Mouse (Mus musculus): ENCODE measurements around the gene Mpc1. TPM values are rescaled to one million over a fixed set of nuclear protein-coding genes. Genes with fewer than 3 reads are reported as not detected.
A peak's percentile ranks its signal among the peaks of the same experiment; 100 is the strongest.
"Not testable (repeated sequence)": the region's sequence is repeated elsewhere in the genome, so short reads cannot be mapped to it uniquely, and the experiment has no call there.

Gene Mpc1
- polyA plus RNA-seq, 1 experiment, result 27.9 TPM

DNA sequence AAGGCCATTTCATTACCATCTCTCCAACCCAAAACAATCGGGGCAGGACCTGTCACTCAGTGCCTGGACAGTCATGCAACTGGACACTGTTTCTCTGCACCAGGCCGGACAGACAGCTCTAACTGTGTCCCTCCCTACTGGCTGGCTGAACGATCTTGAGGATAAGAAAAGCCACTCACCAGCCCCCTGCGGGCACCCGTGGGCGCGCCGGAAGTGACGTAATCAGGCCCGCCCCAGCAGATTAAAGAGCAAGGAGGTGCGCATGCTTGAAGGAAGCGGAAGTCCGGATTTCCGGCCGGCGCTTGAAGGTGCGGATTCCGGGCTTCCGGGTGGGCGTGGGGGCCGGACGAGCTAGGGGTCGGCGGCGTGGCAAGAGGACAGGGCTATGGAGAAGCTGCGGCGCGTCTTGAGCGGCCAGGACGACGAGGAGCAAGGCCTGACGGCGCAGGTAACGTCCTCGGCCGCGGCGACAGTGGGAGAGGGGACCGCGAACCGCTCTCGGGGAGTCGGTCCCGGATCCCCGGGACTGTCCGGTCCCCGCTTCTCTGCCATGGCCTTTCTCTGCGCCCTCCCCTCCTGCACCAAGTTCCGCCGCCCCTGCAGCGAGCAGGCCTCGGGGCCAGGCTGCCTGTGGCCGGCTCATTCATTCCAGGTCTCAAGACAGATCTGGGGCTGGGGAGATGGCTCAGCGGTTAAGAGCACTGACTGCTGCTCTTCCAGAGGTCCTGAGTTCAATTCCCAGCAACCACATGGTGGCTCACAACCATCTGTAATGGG lies 28.3 kb downstream of the Mpc1 start, which contains the start of gene Sft2d1:
Gene Sft2d1 (plus strand): TSS at position 265 of the 777 bp plus-strand sequence.
- TF ChIP-seq MAX (IDR thresholded peaks at IDR 0.05) (no peak), MYOD1 (IDR thresholded peaks at IDR 0.05; ENCODE audit: control insufficient read depth, insufficient read length, low read depth) (no peak), CTCF (IDR thresholded peaks at IDR 0.05; ENCODE audit: control insufficient read depth, insufficient read depth, insufficient read length) (no peak)
- no peaks in the 10 kb centered on the region for H3K27me3 ChIP-seq (ENCODE audit: control insufficient read depth, insufficient read depth, insufficient read length)

GRCm38 (mm10) chr17:8311751-8312150 lies 29.0 kb downstream of the Mpc1 start:
- Histone ChIP-seq H3K79me3 (ENCODE audit: low read depth) (peaks cover 57% of the 10 kb centered on the region), H3K36me3 (ENCODE audit: control insufficient read depth, insufficient read depth) (no peaks in the 10 kb centered on the region), H3K4me3 (ENCODE audit: insufficient read depth, poor library complexity, severe bottlenecking) (peak overlapping the region; percentile 85), H3ac (ENCODE audit: control insufficient read depth, insufficient read length, low read depth) (peak overlapping the region; percentile 62), H3K79me2 (ENCODE audit: control insufficient read depth, insufficient read depth) (peaks cover 58% of the 10 kb centered on the region), H3K27me3 (ENCODE audit: control insufficient read depth, insufficient read depth, insufficient read length) (no peaks in the 10 kb centered on the region)
- no peak for TF ChIP-seq MYOG (IDR thresholded peaks at IDR 0.05; ENCODE audit: control insufficient read depth, extremely low read depth, insufficient read length)
- TF ChIP-seq MAX (IDR thresholded peaks at IDR 0.05), result no peak
- no peak for TF ChIP-seq FOSL1 (IDR thresholded peaks at IDR 0.05; ENCODE audit: insufficient read depth, low read length, poor library complexity, severe bottlenecking)
- no peak for TF ChIP-seq CTCF (IDR thresholded peaks at IDR 0.05; ENCODE audit: control insufficient read depth, insufficient read depth, insufficient read length)
- no peak for TF ChIP-seq CEBPB (IDR thresholded peaks at IDR 0.05; ENCODE audit: low read depth)
- TF ChIP-seq USF1 (IDR thresholded peaks at IDR 0.05; ENCODE audit: low read depth), result no peak
- TF ChIP-seq MYOD1 (IDR thresholded peaks at IDR 0.05; ENCODE audit: control insufficient read depth, insufficient read length, low read depth), result no peak

More for the DNA sequence above, 28.3 kb downstream of the Mpc1 start, which contains the start of gene Sft2d1:
- Histone ChIP-seq H3ac (ENCODE audit: control insufficient read depth, insufficient read length, low read depth) (peak within 1 kb of the TSS; percentile 92), H3K36me3 (ENCODE audit: control insufficient read depth, insufficient read depth) (no peaks in the 10 kb centered on the region), H3K79me2 (ENCODE audit: control insufficient read depth, insufficient read depth) (peaks cover 50% of the 10 kb centered on the region), H3K4me3 (ENCODE audit: insufficient read depth, poor library complexity, severe bottlenecking) (peak within 1 kb of the TSS; percentile 85), H3K79me3 (ENCODE audit: low read depth) (peaks cover 49% of the 10 kb centered on the region)

DNA sequence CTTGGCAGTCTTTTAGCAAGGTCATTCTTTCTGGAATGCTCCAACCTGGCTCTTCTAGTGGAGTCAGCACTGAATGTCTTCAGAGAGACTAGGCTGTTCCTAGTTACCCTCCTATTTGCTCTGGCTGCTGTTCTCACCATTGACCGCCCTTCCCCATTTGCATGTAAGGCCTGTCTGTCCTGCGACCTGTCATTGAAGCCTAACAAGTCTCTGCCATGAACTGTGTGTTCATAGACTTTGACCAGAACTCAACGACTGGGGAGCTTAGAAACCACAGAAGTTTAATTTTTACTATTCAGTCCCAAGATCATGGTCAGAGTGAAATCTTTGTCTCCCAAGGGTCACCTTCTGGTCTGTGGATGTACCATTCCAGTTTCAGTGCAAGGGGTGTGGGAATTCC lies 31.3 kb downstream of the Mpc1 start:
- H3K79me3 ChIP-seq (ENCODE audit: low read depth), result peaks cover 76% of the 10 kb centered on the region
- H3K4me3 ChIP-seq (ENCODE audit: insufficient read depth, poor library complexity, severe bottlenecking), result no peak overlapping the region
- peaks cover 80% of the 10 kb centered on the region for H3K79me2 ChIP-seq (ENCODE audit: control insufficient read depth, insufficient read depth)
- TF ChIP-seq CTCF (IDR thresholded peaks at IDR 0.05; ENCODE audit: control insufficient read depth, insufficient read depth, insufficient read length) (no peak), CEBPB (IDR thresholded peaks at IDR 0.05; ENCODE audit: low read depth) (no peak), FOSL1 (IDR thresholded peaks at IDR 0.05; ENCODE audit: insufficient read depth, low read length, poor library complexity, severe bottlenecking) (no peak), MYOD1 (IDR thresholded peaks at IDR 0.05; ENCODE audit: control insufficient read depth, insufficient read length, low read depth) (no peak), MAX (IDR thresholded peaks at IDR 0.05) (no peak)
- H3K36me3 ChIP-seq (ENCODE audit: control insufficient read depth, insufficient read depth), result peaks cover 4% of the 10 kb centered on the region
- no peak overlapping the region for H3ac ChIP-seq (ENCODE audit: control insufficient read depth, insufficient read length, low read depth)
- no peaks in the 10 kb centered on the region for H3K27me3 ChIP-seq (ENCODE audit: control insufficient read depth, insufficient read depth, insufficient read length)

GRCm38 (mm10) chr17:8316251-8316650 lies 33.5 kb downstream of the Mpc1 start:
- Histone ChIP-seq H3ac (ENCODE audit: control insufficient read depth, insufficient read length, low read depth) (no peak overlapping the region), H3K4me3 (ENCODE audit: insufficient read depth, poor library complexity, severe bottlenecking) (no peak overlapping the region), H3K79me2 (ENCODE audit: control insufficient read depth, insufficient read depth) (peaks cover 100% of the 10 kb centered on the region), H3K36me3 (ENCODE audit: control insufficient read depth, insufficient read depth) (peaks cover 4% of the 10 kb centered on the region), H3K79me3 (ENCODE audit: low read depth) (peaks cover 86% of the 10 kb centered on the region), H3K27me3 (ENCODE audit: control insufficient read depth, insufficient read depth, insufficient read length) (no peaks in the 10 kb centered on the region)
- TF ChIP-seq CEBPB (IDR thresholded peaks at IDR 0.05; ENCODE audit: low read depth) (no peak), MYOD1 (IDR thresholded peaks at IDR 0.05; ENCODE audit: control insufficient read depth, insufficient read length, low read depth) (no peak), MAX (IDR thresholded peaks at IDR 0.05) (no peak), MYOG (IDR thresholded peaks at IDR 0.05; ENCODE audit: control insufficient read depth, extremely low read depth, insufficient read length) (no peak), FOSL1 (IDR thresholded peaks at IDR 0.05; ENCODE audit: insufficient read depth, low read length, poor library complexity, severe bottlenecking) (no peak), USF1 (IDR thresholded peaks at IDR 0.05; ENCODE audit: low read depth) (no peak), CTCF (IDR thresholded peaks at IDR 0.05; ENCODE audit: control insufficient read depth, insufficient read depth, insufficient read length) (no peak)

DNA sequence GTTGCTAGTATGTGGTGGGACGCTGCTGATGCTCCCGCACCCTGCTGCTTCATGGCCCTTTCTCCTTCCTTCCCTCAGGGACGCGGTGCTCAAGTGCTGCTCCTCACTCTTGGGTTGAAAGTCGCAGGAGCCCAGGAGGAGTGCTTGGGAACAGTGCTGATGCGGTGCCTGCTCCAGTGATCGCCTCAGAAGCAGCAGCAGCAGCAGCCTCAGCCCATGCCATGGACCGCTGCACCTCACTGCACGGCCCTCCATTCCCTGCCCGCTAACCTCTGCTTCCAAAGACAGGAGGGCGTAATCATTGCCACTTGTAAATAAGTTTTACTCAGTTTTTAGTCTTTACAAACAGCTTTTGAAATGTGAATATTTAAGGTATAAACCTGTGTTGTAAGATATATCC lies 44.2 kb downstream of the Mpc1 start:
- H3K4me3 ChIP-seq (ENCODE audit: insufficient read depth, poor library complexity, severe bottlenecking); H3ac ChIP-seq (ENCODE audit: control insufficient read depth, insufficient read length, low read depth); H3K36me3 ChIP-seq (ENCODE audit: control insufficient read depth, insufficient read depth); H3K27me3 ChIP-seq (ENCODE audit: control insufficient read depth, insufficient read depth, insufficient read length); H3K79me3 ChIP-seq (ENCODE audit: low read depth): not testable (repeated sequence)
- H3K79me2 ChIP-seq (ENCODE audit: control insufficient read depth, insufficient read depth), result peaks cover 12% of the 10 kb centered on the region

GRCm38 (mm10) chr17:8328511-8329174 lies 45.9 kb downstream of the Mpc1 start:
- H3K79me2 ChIP-seq (ENCODE audit: control insufficient read depth, insufficient read depth), result peaks cover 5% of the 10 kb centered on the region
- no peaks in the 10 kb centered on the region for H3K79me3 ChIP-seq (ENCODE audit: low read depth)
- H3K4me3 ChIP-seq (ENCODE audit: insufficient read depth, poor library complexity, severe bottlenecking), result no peak overlapping the region
- no peak for TF ChIP-seq MYOD1 (IDR thresholded peaks at IDR 0.05; ENCODE audit: control insufficient read depth, insufficient read length, low read depth)
- TF ChIP-seq MAX (IDR thresholded peaks at IDR 0.05), result no peak
- TF ChIP-seq CEBPB (IDR thresholded peaks at IDR 0.05; ENCODE audit: low read depth), result no peak
- TF ChIP-seq MYOG (IDR thresholded peaks at IDR 0.05; ENCODE audit: control insufficient read depth, extremely low read depth, insufficient read length), result no peak
- no peak for TF ChIP-seq CTCF (IDR thresholded peaks at IDR 0.05; ENCODE audit: control insufficient read depth, insufficient read depth, insufficient read length)
- no peak for TF ChIP-seq FOSL1 (IDR thresholded peaks at IDR 0.05; ENCODE audit: insufficient read depth, low read length, poor library complexity, severe bottlenecking)
- TF ChIP-seq USF1 (IDR thresholded peaks at IDR 0.05; ENCODE audit: low read depth), result no peak
- H3ac ChIP-seq (ENCODE audit: control insufficient read depth, insufficient read length, low read depth), result no peak overlapping the region
- H3K27me3 ChIP-seq (ENCODE audit: control insufficient read depth, insufficient read depth, insufficient read length), result no peaks in the 10 kb centered on the region
- H3K36me3 ChIP-seq (ENCODE audit: control insufficient read depth, insufficient read depth), result no peaks in the 10 kb centered on the region

All from C2C12 (cell line).